Mouse (Mus musculus): ENCODE results near the gene Cep19. TPM values are rescaled to one million over a fixed set of nuclear protein-coding genes. Genes with fewer than 3 reads are reported as not detected.

Gene Cep19
- total and polyA plus RNA-seq, 3 experiments, result 8.6 to 9.8 (median 8.8) TPM

DNA sequence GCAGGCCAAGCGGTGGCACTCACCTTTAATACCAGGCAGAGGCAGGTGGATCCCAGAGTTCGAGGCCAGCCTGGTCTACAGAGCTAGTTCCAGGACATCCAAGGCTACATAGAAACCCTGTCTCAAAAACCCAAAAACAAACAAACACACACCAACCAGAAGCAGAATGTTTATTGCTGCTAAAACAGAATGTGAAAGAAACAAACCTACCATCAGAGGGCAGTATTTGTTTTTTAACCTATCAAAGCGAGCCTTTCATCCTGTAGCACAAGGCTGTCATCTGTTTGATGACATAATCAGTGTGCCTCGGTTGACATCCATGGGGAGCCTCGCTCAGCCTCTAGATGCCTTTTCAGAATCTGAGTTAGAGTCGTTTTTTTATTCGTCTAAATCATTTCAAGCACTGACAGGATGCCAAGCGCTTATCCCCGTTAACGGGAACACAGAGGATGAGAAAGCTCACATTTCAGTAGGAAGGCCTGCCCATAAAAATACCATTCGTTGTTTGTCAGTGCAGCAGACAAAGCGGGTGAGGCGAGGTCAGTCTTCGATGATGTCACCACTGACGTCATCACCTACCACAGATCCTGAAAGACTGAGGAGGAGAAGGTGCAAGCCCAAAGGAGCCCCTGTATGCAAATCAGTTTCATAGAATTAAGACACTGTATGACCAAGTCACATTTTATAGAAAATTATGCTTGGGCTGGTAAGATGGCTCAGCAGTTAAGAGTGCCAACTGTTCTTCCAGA is 11.5 kb downstream of the Cep19 start:
- no peak overlapping the region for H3K4me3 ChIP-seq
- intact Hi-C loops (cut with DNase I), result no loop called here
- no peaks in the 10 kb centered on the region for H3K27me3 ChIP-seq (ENCODE audit: control insufficient read depth, insufficient read depth, low read length)
- TF ChIP-seq CTCF (IDR thresholded peaks at IDR 0.05) (peak; percentile 57), POLR2A (IDR thresholded peaks at IDR 0.05; ENCODE audit: insufficient read depth, low read depth, low read length) (no peak)
- no peaks in the 10 kb centered on the region for H3K36me3 ChIP-seq (ENCODE audit: control insufficient read depth, insufficient read depth, low read length)
- DNase-seq, result no peak
- WGBS, result 46% methylated on average over 15 of the region's 15 CpGs
- H3K9ac ChIP-seq (ENCODE audit: low read depth, low read length), result no peak overlapping the region
- no peak overlapping the region for H3K27ac ChIP-seq
- peaks cover 7% of the 10 kb centered on the region for H3K4me1 ChIP-seq (ENCODE audit: control insufficient read depth, insufficient read depth, low read length)
- no peaks in the 10 kb centered on the region for H3K79me2 ChIP-seq (replicated peaks; ENCODE audit: control insufficient read depth, insufficient read depth, low read length)

DNA sequence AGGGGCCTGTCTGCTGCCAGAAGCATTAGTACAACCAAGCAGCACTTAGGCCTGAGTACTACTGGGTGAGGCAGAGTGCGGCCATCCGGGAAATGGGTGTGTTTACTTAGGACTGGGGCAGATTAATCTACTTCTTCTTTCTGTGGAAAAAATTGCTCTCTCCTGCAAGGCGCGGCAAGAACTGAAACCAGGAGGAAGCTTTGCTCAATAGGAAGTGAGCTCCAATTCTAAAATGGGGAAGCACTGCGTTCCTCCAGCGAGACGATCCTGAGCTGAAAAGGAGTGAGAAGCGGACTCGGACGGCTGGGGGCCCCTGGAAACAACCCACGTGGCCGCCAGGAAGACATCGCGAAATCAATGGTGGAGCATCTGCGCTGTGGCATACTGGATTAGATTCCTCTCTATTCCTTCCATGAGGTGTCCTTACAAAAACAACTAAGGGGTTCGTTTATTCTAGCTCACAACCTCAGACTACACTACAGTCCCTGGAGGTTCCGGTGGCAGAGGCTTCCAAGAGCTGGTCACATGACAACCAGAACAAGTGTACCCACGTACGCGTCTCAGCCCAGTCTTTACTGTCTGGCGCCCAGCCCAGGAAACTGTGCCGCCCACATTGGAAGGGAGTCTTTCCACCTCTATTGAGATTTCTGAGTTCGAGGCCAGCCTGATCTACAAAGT is 14.1 kb downstream of the Cep19 start:
- Histone ChIP-seq H3K4me1 (ENCODE audit: control insufficient read depth, insufficient read depth, low read length) (peaks cover 7% of the 10 kb centered on the region), H3K36me3 (ENCODE audit: control insufficient read depth, insufficient read depth, low read length) (no peaks in the 10 kb centered on the region), H3K4me3 (no peak overlapping the region), H3K27me3 (ENCODE audit: control insufficient read depth, insufficient read depth, low read length) (no peaks in the 10 kb centered on the region), H3K79me2 (replicated peaks; ENCODE audit: control insufficient read depth, insufficient read depth, low read length) (no peaks in the 10 kb centered on the region), H3K27ac (peak overlapping the region; percentile 68), H3K9ac (ENCODE audit: low read depth, low read length) (peak overlapping the region; percentile 44; the same call in 1 of the 2 replicates)
- TF ChIP-seq POLR2A (IDR thresholded peaks at IDR 0.05; ENCODE audit: insufficient read depth, low read depth, low read length) (no peak), EP300 (IDR thresholded peaks at IDR 0.05; ENCODE audit: insufficient read depth, low read depth, low read length) (no peak), CTCF (IDR thresholded peaks at IDR 0.05) (no peak)
- DNase-seq, result peak; percentile 68 to 81
- intact Hi-C loops (cut with DNase I), result no loop called here
- WGBS, result 37% methylated on average over 23 of the region's 23 CpGs

DNA sequence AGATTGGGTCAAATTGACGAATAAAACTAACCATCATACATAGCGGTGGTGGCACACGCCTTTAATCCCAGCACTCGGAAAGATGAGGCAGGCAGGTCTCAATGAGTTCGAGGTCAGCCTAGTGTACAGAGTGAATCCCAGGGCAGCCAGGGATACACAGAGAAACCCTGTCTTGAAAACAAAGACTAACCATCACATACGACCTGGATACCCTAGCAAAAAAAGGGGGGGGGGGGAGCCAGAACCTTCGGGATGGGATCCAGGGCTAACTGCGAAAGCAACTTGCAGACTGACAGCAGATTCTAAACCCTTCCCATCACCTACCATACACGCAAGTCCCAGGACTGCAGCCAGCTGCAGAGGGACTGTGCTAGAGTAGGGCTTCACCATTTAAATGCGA is 14.8 kb downstream of the Cep19 start:
- no peak overlapping the region for H3K4me3 ChIP-seq
- H3K4me1 ChIP-seq (ENCODE audit: control insufficient read depth, insufficient read depth, low read length), result peaks cover 7% of the 10 kb centered on the region
- TF ChIP-seq POLR2A (IDR thresholded peaks at IDR 0.05; ENCODE audit: insufficient read depth, low read depth, low read length), result no peak
- TF ChIP-seq EP300 (IDR thresholded peaks at IDR 0.05; ENCODE audit: insufficient read depth, low read depth, low read length), result no peak
- no peak for TF ChIP-seq CTCF (IDR thresholded peaks at IDR 0.05)
- H3K9ac ChIP-seq (ENCODE audit: low read depth, low read length), result no peak overlapping the region
- intact Hi-C loops (cut with DNase I), result no loop called here
- no peaks in the 10 kb centered on the region for H3K27me3 ChIP-seq (ENCODE audit: control insufficient read depth, insufficient read depth, low read length)
- H3K79me2 ChIP-seq (replicated peaks; ENCODE audit: control insufficient read depth, insufficient read depth, low read length), result no peaks in the 10 kb centered on the region
- no peak for DNase-seq
- H3K27ac ChIP-seq, result peak overlapping the region; percentile 68; the same call in 1 of the 2 replicates
- WGBS, result 83% methylated on average over 10 of the region's 10 CpGs
- no peaks in the 10 kb centered on the region for H3K36me3 ChIP-seq (ENCODE audit: control insufficient read depth, insufficient read depth, low read length)

DNA sequence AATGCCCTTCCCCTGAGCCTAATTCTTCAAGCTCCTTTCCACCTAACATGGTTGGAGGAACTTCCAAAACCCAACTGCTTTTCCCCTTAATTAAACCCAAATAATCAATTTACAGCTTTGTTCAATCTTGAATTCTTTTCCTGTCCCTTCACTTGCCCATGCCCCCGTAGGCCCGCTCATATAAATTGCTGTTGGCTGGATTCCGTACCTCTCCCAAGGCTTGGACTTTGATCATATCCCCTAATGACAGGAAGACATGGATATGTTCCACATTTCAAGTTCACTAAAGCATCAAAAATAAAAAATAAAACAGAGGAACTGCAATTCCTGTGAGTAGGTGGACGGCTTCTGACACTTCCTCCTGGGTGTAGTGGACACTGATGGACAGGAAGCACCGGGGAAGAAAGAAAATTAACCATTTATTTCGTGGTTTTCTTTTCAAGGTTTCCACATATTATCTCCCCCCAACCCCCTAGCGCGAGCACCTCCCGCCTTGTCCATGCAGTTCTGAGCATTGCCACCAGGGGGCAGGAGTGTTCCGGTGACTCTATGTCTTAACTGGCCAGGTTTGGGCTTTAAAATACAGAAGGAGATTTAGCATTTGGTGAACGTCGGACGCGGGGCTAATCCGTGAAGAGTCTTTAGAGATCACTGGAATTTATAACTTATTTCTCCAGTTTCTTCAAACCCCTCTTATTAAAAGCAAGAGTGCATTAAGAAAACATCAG is 15.5 kb downstream of the Cep19 start:
- Histone ChIP-seq H3K9ac (ENCODE audit: low read depth, low read length) (no peak overlapping the region), H3K4me1 (ENCODE audit: control insufficient read depth, insufficient read depth, low read length) (peaks cover 7% of the 10 kb centered on the region), H3K36me3 (ENCODE audit: control insufficient read depth, insufficient read depth, low read length) (no peaks in the 10 kb centered on the region), H3K27ac (no peak overlapping the region), H3K79me2 (replicated peaks; ENCODE audit: control insufficient read depth, insufficient read depth, low read length) (no peaks in the 10 kb centered on the region), H3K27me3 (ENCODE audit: control insufficient read depth, insufficient read depth, low read length) (no peaks in the 10 kb centered on the region), H3K4me3 (no peak overlapping the region)
- 9% methylated on average over 15 of the region's 15 CpGs for WGBS
- TF ChIP-seq POLR2A (IDR thresholded peaks at IDR 0.05; ENCODE audit: insufficient read depth, low read depth, low read length), result 0 out of 2 replicates have a peak, but pooled peaks have one; percentile 18
- TF ChIP-seq EP300 (IDR thresholded peaks at IDR 0.05; ENCODE audit: insufficient read depth, low read depth, low read length), result peak; percentile 69; the same call in 1 of the 2 replicates
- no peak; the same call in 1 of the 2 replicates for TF ChIP-seq CTCF (IDR thresholded peaks at IDR 0.05)
- DNase-seq, result peak; percentile 81 to 91
- intact Hi-C loops (cut with DNase I), result loop anchor here (1.0 to 5.0 kb wide), 2 partner anchors 87 to 384 kb away; no protein-coding TSS in a partner anchor

DNA sequence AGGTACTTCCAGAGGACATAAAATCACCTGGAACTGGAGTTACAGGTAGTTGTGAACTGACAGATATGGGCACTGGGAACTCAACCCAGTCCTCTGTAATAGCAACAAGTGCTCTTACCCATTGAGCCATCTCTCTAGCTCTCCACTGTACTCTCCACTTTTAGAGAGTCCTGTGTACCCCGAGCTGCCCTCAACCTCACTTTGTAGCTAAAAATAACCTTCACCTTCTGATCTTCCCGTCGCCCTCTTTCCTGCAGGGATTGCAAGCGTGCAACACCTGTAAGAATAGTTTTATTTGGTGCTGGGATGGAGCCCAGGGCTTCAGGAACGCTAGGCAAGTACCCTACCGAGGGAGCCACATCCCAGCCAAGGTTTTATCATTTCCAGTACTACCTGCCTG is 16.2 kb downstream of the Cep19 start:
- H3K27me3 ChIP-seq (ENCODE audit: control insufficient read depth, insufficient read depth, low read length), result no peaks in the 10 kb centered on the region
- DNase-seq, result no peak
- no peak for TF ChIP-seq EP300 (IDR thresholded peaks at IDR 0.05; ENCODE audit: insufficient read depth, low read depth, low read length)
- TF ChIP-seq POLR2A (IDR thresholded peaks at IDR 0.05; ENCODE audit: insufficient read depth, low read depth, low read length), result no peak
- TF ChIP-seq CTCF (IDR thresholded peaks at IDR 0.05), result no peak
- no peak overlapping the region for H3K27ac ChIP-seq
- H3K9ac ChIP-seq (ENCODE audit: low read depth, low read length), result no peak overlapping the region
- no peaks in the 10 kb centered on the region for H3K36me3 ChIP-seq (ENCODE audit: control insufficient read depth, insufficient read depth, low read length)
- H3K4me1 ChIP-seq (ENCODE audit: control insufficient read depth, insufficient read depth, low read length), result peaks cover 7% of the 10 kb centered on the region
- no peaks in the 10 kb centered on the region for H3K79me2 ChIP-seq (replicated peaks; ENCODE audit: control insufficient read depth, insufficient read depth, low read length)
- H3K4me3 ChIP-seq, result no peak overlapping the region
- WGBS, result 30% methylated on average over 6 of the region's 6 CpGs
- intact Hi-C loops (cut with DNase I), result loop anchor here (1.0 to 5.0 kb wide), 3 partner anchors 49 to 384 kb away; partner anchors contain the start of gene Nrros
